Mouse (Mus musculus): ENCODE measurements around the gene Nubp2.

Nubp2 gene

GRCm38 (mm10) chr17:24894061-24894994, 8.2 kb upstream of the Nubp2 start:
- in situ Hi-C loops (cut with MboI; ENCODE audit: low sequenced_read_pairs): no loop called here

- in situ Hi-C loops (cut with MboI; ENCODE audit: low sequenced_read_pairs): no loop called here
These were observed 7.1 kb upstream of the Nubp2 start for GRCm38 (mm10) chr17:24893276-24893675.

- in situ Hi-C loops (cut with MboI; ENCODE audit: low sequenced_read_pairs): no loop called here
These were observed 6.6 kb upstream of the Nubp2 start for GRCm38 (mm10) chr17:24892785-24893184.

- in situ Hi-C loops (cut with MboI; ENCODE audit: low sequenced_read_pairs): no loop called here
These were observed 5.2 kb upstream of the Nubp2 start for GRCm38 (mm10) chr17:24891321-24891720.

- in situ Hi-C loops (cut with MboI; ENCODE audit: low sequenced_read_pairs): no loop called here
These were observed 4.3 kb upstream of the Nubp2 start for GRCm38 (mm10) chr17:24890151-24891092.

GRCm38 (mm10) chr17:24888862-24889261, 2.7 kb upstream of the Nubp2 start:
- in situ Hi-C loops (cut with MboI; ENCODE audit: low sequenced_read_pairs): loop anchor here (10.0 kb wide), 1 partner anchor 144 kb away; no protein-coding TSS in a partner anchor

- in situ Hi-C loops (cut with MboI; ENCODE audit: low sequenced_read_pairs): loop anchor here (10.0 kb wide), 1 partner anchor 143 kb away; no protein-coding TSS in a partner anchor
These were observed 1.3 kb upstream of the Nubp2 start for GRCm38 (mm10) chr17:24887291-24888080.

- in situ Hi-C loops (cut with MboI; ENCODE audit: low sequenced_read_pairs): loop anchor here (10.0 kb wide), 1 partner anchor 142 kb away; no protein-coding TSS in a partner anchor
These were observed 753 bp upstream of the Nubp2 start for GRCm38 (mm10) chr17:24886932-24887271.

GRCm38 (mm10) chr17:24885356-24886133, 604 bp downstream of the Nubp2 start:
- in situ Hi-C loops (cut with MboI; ENCODE audit: low sequenced_read_pairs): loop anchor here (10.0 kb wide), 1 partner anchor 141 kb away; no protein-coding TSS in a partner anchor

- in situ Hi-C loops (cut with MboI; ENCODE audit: low sequenced_read_pairs): loop anchor here (10.0 kb wide), 1 partner anchor 140 kb away; no protein-coding TSS in a partner anchor
These were observed 1.8 kb downstream of the Nubp2 start for GRCm38 (mm10) chr17:24884391-24884790.

GRCm38 (mm10) chr17:24881738-24882440, 4.3 kb downstream of the Nubp2 start:
- in situ Hi-C loops (cut with MboI; ENCODE audit: low sequenced_read_pairs): loop anchor here (10.0 kb wide), 1 partner anchor 137 kb away; no protein-coding TSS in a partner anchor

GRCm38 (mm10) chr17:24878531-24878930, 7.6 kb downstream of the Nubp2 start:
- in situ Hi-C loops (cut with MboI; ENCODE audit: low sequenced_read_pairs): no loop called here

GRCm38 (mm10) chr17:24878117-24878397, 8.1 kb downstream of the Nubp2 start:
- in situ Hi-C loops (cut with MboI; ENCODE audit: low sequenced_read_pairs): no loop called here

GRCm38 (mm10) chr17:24877336-24878116, 8.6 kb downstream of the Nubp2 start:
- in situ Hi-C loops (cut with MboI; ENCODE audit: low sequenced_read_pairs): no loop called here

- in situ Hi-C loops (cut with MboI; ENCODE audit: low sequenced_read_pairs): no loop called here
These were observed 11.2 kb downstream of the Nubp2 start for GRCm38 (mm10) chr17:24874989-24875388.

- in situ Hi-C loops (cut with MboI; ENCODE audit: low sequenced_read_pairs): no loop called here
These were observed 11.8 kb downstream of the Nubp2 start for GRCm38 (mm10) chr17:24874405-24874745.

GRCm38 (mm10) chr17:24873695-24874404, 12.3 kb downstream of the Nubp2 start:
- in situ Hi-C loops (cut with MboI; ENCODE audit: low sequenced_read_pairs): no loop called here

- in situ Hi-C loops (cut with MboI; ENCODE audit: low sequenced_read_pairs): no loop called here
These were observed 18.2 kb downstream of the Nubp2 start for GRCm38 (mm10) chr17:24867914-24868313.

Measured in CH12F3 (cell line).